Mouse (Mus musculus) E14TG2a.4 (cell line): Measurements from ENCODE around the gene Pglyrp1.

Source experiments
- CTCF ChIP-seq: conservative IDR thresholded peaks from 2 replicates; pipeline ENCODE4 v1.5.1; 2014; ENCODE audit warnings: low read length
- NANOG ChIP-seq: IDR thresholded peaks from 2 replicates; pipeline ENCODE4 v1.6.1; 2014; ENCODE audit warnings: borderline replicate concordance, low read length, mixed read lengths
- POU5F1 ChIP-seq: IDR thresholded peaks from 2 replicates; pipeline ENCODE4 v1.6.1; 2014; ENCODE audit warnings: low read length, borderline replicate concordance

- TF ChIP-seq CTCF, result no peak
- TF ChIP-seq NANOG, result no peak
- no peak for TF ChIP-seq POU5F1
Observed at GRCm38 (mm10) chr7:18902486-18902885, 31.4 kb downstream of the Pglyrp1 start.
